Mouse (Mus musculus): ENCODE measurements around the gene Unc5c. TPM values are rescaled to one million over a fixed set of nuclear protein-coding genes. Genes with fewer than 3 reads are reported as not detected.

Unc5c gene
- total and polyA plus RNA-seq, 2 experiments from 2014 or later = 0.29 to 2.4 TPM

GRCm38 (mm10) chr3:141466727-141467335, 1.8 kb downstream of the Unc5c start:
- peak overlapping the region; percentile 90; the same call in 1 of the 2 replicates for H3K4me2 ChIP-seq (ENCODE audit: low read depth, low read length)
- no peak for TF ChIP-seq EP300 (IDR thresholded peaks at IDR 0.05; ENCODE audit: low read depth)
- TF ChIP-seq CTCF (IDR thresholded peaks at IDR 0.05; ENCODE audit: low read depth) = no peak
- no peaks in the 10 kb centered on the region for H3K9me3 ChIP-seq (replicated peaks; ENCODE audit: control insufficient read depth, low read length)
- H3K9ac ChIP-seq (replicated peaks; ENCODE audit: low read depth, low read length) = no peak overlapping the region
- DNase-seq (ENCODE audit: low spot score) = no peak
- 22% methylated on average over 3 of the region's 3 CpGs for WGBS
- H3K36me3 ChIP-seq (replicated peaks; ENCODE audit: control insufficient read depth, insufficient read depth, low read length) = no peaks in the 10 kb centered on the region
- H3K27ac ChIP-seq (ENCODE audit: low read depth) = no peak overlapping the region
- no peak for ATAC-seq (ENCODE audit: insufficient read depth, low read depth)
- peaks cover 45% of the 10 kb centered on the region for H3K27me3 ChIP-seq (ENCODE audit: control insufficient read depth, insufficient read depth, low read length)
- H3K4me1 ChIP-seq (ENCODE audit: control insufficient read depth, insufficient read depth) = no peaks in the 10 kb centered on the region; the same call in 1 of the 2 replicates
- no peak overlapping the region; the same call in 1 of the 2 replicates for H3K4me3 ChIP-seq (ENCODE audit: low read depth, low read length)

DNA sequence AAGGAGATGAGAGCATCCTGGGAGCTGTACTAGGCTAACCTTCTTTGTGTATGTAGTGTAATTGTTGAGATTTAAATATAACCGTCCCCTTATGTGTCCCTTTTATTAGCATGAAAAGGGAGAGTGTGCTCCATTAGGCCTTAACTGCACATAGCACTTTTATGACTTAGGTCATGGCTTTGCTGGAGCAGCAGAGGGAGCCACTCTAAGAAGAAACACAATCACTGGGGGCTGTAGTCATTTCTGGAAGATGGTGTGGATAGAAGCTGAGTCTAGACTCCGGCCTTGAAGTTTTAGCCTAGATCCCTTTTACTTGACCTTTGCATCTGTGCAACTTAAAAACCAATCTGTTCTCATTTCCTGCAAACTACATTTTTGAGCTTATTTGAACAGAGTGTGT, 4.3 kb downstream of the Unc5c start:
- H3K27ac ChIP-seq (ENCODE audit: low read depth) = no peak overlapping the region
- H3K9me3 ChIP-seq (replicated peaks; ENCODE audit: control insufficient read depth, low read length) = no peaks in the 10 kb centered on the region
- H3K9ac ChIP-seq (replicated peaks; ENCODE audit: low read depth, low read length) = no peak overlapping the region
- ATAC-seq (ENCODE audit: insufficient read depth, low read depth) (no peak), DNase-seq (ENCODE audit: low spot score) (no peak)
- whole genome bisulfite sequencing = 53% methylated on average over 2 of the region's 2 CpGs
- no peaks in the 10 kb centered on the region for H3K36me3 ChIP-seq (replicated peaks; ENCODE audit: control insufficient read depth, insufficient read depth, low read length)
- H3K4me3 ChIP-seq (ENCODE audit: low read depth, low read length) = no peak overlapping the region
- peaks cover 30% of the 10 kb centered on the region for H3K27me3 ChIP-seq (ENCODE audit: control insufficient read depth, insufficient read depth, low read length)
- no peaks in the 10 kb centered on the region; the same call in 1 of the 2 replicates for H3K4me1 ChIP-seq (ENCODE audit: control insufficient read depth, insufficient read depth)
- H3K4me2 ChIP-seq (ENCODE audit: low read depth, low read length) = no peak overlapping the region
- no peak for TF ChIP-seq EP300 (IDR thresholded peaks at IDR 0.05; ENCODE audit: low read depth)
- TF ChIP-seq CTCF (IDR thresholded peaks at IDR 0.05; ENCODE audit: low read depth) = peak; percentile 32

GRCm38 (mm10) chr3:141473205-141473604, 8.2 kb downstream of the Unc5c start:
- DNase-seq (ENCODE audit: low spot score) = no peak
- no peaks in the 10 kb centered on the region for H3K4me1 ChIP-seq (ENCODE audit: control insufficient read depth, insufficient read depth)
- 65% methylated on average over 5 of the region's 5 CpGs for WGBS

DNA sequence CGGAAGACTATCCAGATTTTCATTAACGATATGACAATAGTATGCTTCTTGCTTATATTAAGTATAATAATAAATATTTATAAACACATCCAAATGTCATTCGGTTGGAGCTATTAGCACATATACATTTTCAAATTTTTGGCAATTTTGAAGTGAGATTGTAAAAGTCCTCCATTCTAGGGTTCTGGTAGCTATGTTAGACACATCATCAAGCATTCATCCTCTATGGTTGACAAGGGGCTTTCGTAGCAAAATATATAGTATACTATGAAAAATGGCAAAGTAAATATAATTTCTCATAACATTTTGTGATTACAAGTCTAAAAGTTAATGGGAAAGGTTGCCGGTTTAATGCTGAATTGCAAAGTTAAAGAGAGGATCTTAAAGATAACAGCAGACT, 10.4 kb downstream of the Unc5c start:
- no peak overlapping the region for H3K27ac ChIP-seq (ENCODE audit: low read depth)
- H3K4me2 ChIP-seq (ENCODE audit: low read depth, low read length) = no peak overlapping the region
- H3K4me3 ChIP-seq (ENCODE audit: low read depth, low read length) = no peak overlapping the region
- no peaks in the 10 kb centered on the region for H3K9me3 ChIP-seq (replicated peaks; ENCODE audit: control insufficient read depth, low read length)
- 83% methylated on average over 5 of the region's 5 CpGs for WGBS
- no peaks in the 10 kb centered on the region for H3K36me3 ChIP-seq (replicated peaks; ENCODE audit: control insufficient read depth, insufficient read depth, low read length)
- H3K9ac ChIP-seq (replicated peaks; ENCODE audit: low read depth, low read length) = no peak overlapping the region
- DNase-seq (ENCODE audit: low spot score) (no peak), ATAC-seq (ENCODE audit: insufficient read depth, low read depth) (no peak)
- H3K4me1 ChIP-seq (ENCODE audit: control insufficient read depth, insufficient read depth) = no peaks in the 10 kb centered on the region
- TF ChIP-seq CTCF (IDR thresholded peaks at IDR 0.05; ENCODE audit: low read depth) = no peak
- H3K27me3 ChIP-seq (ENCODE audit: control insufficient read depth, insufficient read depth, low read length) = no peaks in the 10 kb centered on the region

More at GRCm38 (mm10) chr3:141473205-141473604, 8.2 kb downstream of the Unc5c start:
- TF ChIP-seq CTCF (IDR thresholded peaks at IDR 0.05; ENCODE audit: low read depth) (no peak), EP300 (IDR thresholded peaks at IDR 0.05; ENCODE audit: low read depth) (no peak)
- H3K9ac ChIP-seq (replicated peaks; ENCODE audit: low read depth, low read length) = no peak overlapping the region
- ATAC-seq (ENCODE audit: insufficient read depth, low read depth) = no peak
- no peak overlapping the region for H3K4me2 ChIP-seq (ENCODE audit: low read depth, low read length)
- H3K27ac ChIP-seq (ENCODE audit: low read depth) = no peak overlapping the region
- H3K9me3 ChIP-seq (replicated peaks; ENCODE audit: control insufficient read depth, low read length) = no peaks in the 10 kb centered on the region
- H3K36me3 ChIP-seq (replicated peaks; ENCODE audit: control insufficient read depth, insufficient read depth, low read length) = no peaks in the 10 kb centered on the region
- H3K4me3 ChIP-seq (ENCODE audit: low read depth, low read length) = no peak overlapping the region
- no peaks in the 10 kb centered on the region for H3K27me3 ChIP-seq (ENCODE audit: control insufficient read depth, insufficient read depth, low read length)

DNA sequence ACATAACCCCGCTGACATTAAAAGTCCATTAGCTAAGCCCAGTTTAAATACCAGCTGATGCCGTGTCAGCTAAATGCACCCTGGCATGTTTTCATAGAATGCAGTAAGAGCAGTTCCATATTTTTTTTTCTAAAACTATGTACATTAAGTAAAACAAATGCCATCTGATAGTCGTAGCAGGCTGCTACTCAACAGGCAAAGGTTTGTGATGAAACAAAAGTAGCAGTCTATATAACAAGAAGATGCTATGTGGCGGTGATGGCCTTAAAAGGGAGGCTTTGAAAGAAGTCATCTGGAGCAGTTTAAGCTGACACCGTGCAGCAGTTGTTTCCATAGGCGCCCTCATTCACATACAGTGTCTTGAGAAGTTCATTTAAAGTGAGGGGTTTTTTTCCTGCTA, 10.9 kb downstream of the Unc5c start:
- Histone ChIP-seq H3K4me3 (ENCODE audit: low read depth, low read length) (no peak overlapping the region), H3K4me2 (ENCODE audit: low read depth, low read length) (no peak overlapping the region), H3K27ac (ENCODE audit: low read depth) (no peak overlapping the region), H3K9ac (replicated peaks; ENCODE audit: low read depth, low read length) (no peak overlapping the region), H3K4me1 (ENCODE audit: control insufficient read depth, insufficient read depth) (no peaks in the 10 kb centered on the region), H3K36me3 (replicated peaks; ENCODE audit: control insufficient read depth, insufficient read depth, low read length) (no peaks in the 10 kb centered on the region), H3K27me3 (ENCODE audit: control insufficient read depth, insufficient read depth, low read length) (no peaks in the 10 kb centered on the region), H3K9me3 (replicated peaks; ENCODE audit: control insufficient read depth, low read length) (no peaks in the 10 kb centered on the region)
- DNase-seq (ENCODE audit: low spot score) (no peak), ATAC-seq (ENCODE audit: insufficient read depth, low read depth) (no peak)
- TF ChIP-seq EP300 (IDR thresholded peaks at IDR 0.05; ENCODE audit: low read depth) (no peak), CTCF (IDR thresholded peaks at IDR 0.05; ENCODE audit: low read depth) (no peak)
- WGBS = 55% methylated on average over 6 of the region's 6 CpGs

GRCm38 (mm10) chr3:141476670-141477069, 11.7 kb downstream of the Unc5c start:
- Histone ChIP-seq H3K9ac (replicated peaks; ENCODE audit: low read depth, low read length) (no peak overlapping the region), H3K4me3 (ENCODE audit: low read depth, low read length) (no peak overlapping the region), H3K9me3 (replicated peaks; ENCODE audit: control insufficient read depth, low read length) (no peaks in the 10 kb centered on the region), H3K4me1 (ENCODE audit: control insufficient read depth, insufficient read depth) (no peaks in the 10 kb centered on the region), H3K27ac (ENCODE audit: low read depth) (no peak overlapping the region), H3K27me3 (ENCODE audit: control insufficient read depth, insufficient read depth, low read length) (no peaks in the 10 kb centered on the region), H3K36me3 (replicated peaks; ENCODE audit: control insufficient read depth, insufficient read depth, low read length) (no peaks in the 10 kb centered on the region), H3K4me2 (ENCODE audit: low read depth, low read length) (no peak overlapping the region)
- TF ChIP-seq EP300 (IDR thresholded peaks at IDR 0.05; ENCODE audit: low read depth) (no peak), CTCF (IDR thresholded peaks at IDR 0.05; ENCODE audit: low read depth) (no peak)
- WGBS = 21% methylated on average over 3 of the region's 3 CpGs
- no peak for ATAC-seq (ENCODE audit: insufficient read depth, low read depth)
- DNase-seq (ENCODE audit: low spot score) = no peak
